Mouse (Mus musculus): ENCODE measurements around the gene B3galt2. TPM values are rescaled to one million over a fixed set of nuclear protein-coding genes. Genes with fewer than 3 reads are reported as not detected.

Gene B3galt2
- total RNA-seq, 2 experiments from 2014 or later = 11.6 to 12.8 TPM

GRCm38 (mm10) chr1:143702141-143702740 lies 61.8 kb downstream of the B3galt2 start:
- DNase-seq (ENCODE audit: low spot score in 2 of 2) = peak in 1 of 2 experiments; percentile 12

- DNase-seq (ENCODE audit: low spot score in 2 of 2) = peak; percentile 88 to 90
Measured at GRCm38 (mm10) chr1:143702741-143703262, 62.3 kb downstream of the B3galt2 start, which contains the start of gene Cdc73. Gene Cdc73 (minus strand): TSS chr1:143702893.

Other genes starting within 250 kb of the B3galt2 start
- gene Cdc73, start 62.2 kb downstream of the B3galt2 start, total RNA-seq (2021) = 10 to 100 TPM; 62.8 to 65.1 TPM
- gene Glrx2, start 75.7 kb downstream of the B3galt2 start, total RNA-seq (2021) = 10 to 100 TPM; 57.8 to 59.2 TPM
- gene Trove2, start 136.4 kb downstream of the B3galt2 start, total RNA-seq (2021) = 1 to 10 TPM; 6.9 to 8.2 TPM
- gene Uchl5, start 136.6 kb downstream of the B3galt2 start, total RNA-seq (2021) = 10 to 100 TPM; 20.6 to 21.6 TPM